Mouse (Mus musculus) splenic B cell, adult 2 months (primary cell): ENCODE measurements at regions not wholly inside any gene's neighbourhood (a gene's known extent, or its start where the extent isn't known, plus 50 kb on each side); places are given as distances from the start of the nearest gene placed in this dataset.

Experiments
- DNase-seq: peaks from one replicate; pipeline ENCODE4 v3.0.0-alpha.2; 2011; ENCODE audit warnings: low read depth, low spot score
- H3K27me3 ChIP-seq: 2 replicates; pipeline ENCODE4 v1.6.1; 2012; ENCODE audit warnings: mild to moderate bottlenecking, low read length, moderate library complexity, mixed read lengths; ENCODE audit not compliant: control insufficient read depth, poor library complexity, insufficient read depth, severe bottlenecking
- H3K36me3 ChIP-seq: 2 replicates; pipeline ENCODE4 v1.6.1; 2012; ENCODE audit warnings: mild to moderate bottlenecking, low read length, moderate library complexity, mixed read lengths; ENCODE audit not compliant: control insufficient read depth, poor library complexity, insufficient read depth, severe bottlenecking

DNA sequence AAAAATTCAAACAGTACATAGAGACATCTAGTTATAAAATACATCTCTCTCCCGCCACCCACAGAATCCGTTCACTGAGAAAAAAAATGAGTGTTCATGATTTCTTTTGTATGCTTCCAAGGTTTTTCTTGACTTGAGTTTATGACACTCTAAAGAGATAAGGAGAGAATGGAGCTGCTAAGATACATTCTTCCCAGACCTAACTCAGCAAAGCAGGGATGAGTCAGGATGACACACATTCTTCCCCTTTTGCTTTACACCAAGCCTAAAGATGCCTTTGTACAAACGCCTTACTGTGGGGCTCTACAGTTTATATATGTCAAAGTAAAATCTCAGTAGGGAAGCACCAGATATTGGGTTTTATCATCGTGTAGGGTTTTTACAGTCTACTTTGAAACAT is 133.1 kb upstream of the Slc44a1 start:
- no peaks in the 10 kb centered on the region for H3K27me3 ChIP-seq
- DNase-seq: no peak
- H3K36me3 ChIP-seq: no peaks in the 10 kb centered on the region

DNA sequence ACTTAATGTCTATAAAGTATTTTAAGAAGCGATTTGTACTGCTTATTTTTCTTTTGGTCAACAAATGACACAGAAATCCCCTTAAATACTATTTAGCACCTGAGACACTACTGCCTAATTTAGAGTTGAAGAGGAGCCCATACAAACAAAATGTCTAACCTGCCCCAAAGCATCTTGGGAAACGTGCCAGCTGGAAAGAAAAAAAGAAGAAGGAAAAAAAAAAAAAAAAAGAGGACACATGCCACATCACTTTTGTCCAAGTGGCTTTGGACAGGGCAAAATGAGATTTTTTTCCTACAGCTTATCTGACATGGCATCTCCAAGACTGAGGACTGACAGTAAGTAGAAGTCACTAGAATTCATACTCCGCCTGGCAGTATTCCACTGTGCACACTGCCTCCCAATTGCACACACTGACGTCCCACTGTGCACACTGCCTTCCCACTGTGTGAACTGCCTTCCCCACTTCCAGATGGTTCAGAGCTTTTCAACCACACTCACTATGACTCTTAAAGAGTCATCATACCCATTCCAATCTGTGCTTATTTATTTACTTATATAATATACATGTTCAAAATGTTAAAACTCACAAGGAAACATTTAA is 135.3 kb upstream of the Slc44a1 start:
- Histone ChIP-seq H3K27me3 (no peaks in the 10 kb centered on the region), H3K36me3 (no peaks in the 10 kb centered on the region)
- DNase-seq: no peak

DNA sequence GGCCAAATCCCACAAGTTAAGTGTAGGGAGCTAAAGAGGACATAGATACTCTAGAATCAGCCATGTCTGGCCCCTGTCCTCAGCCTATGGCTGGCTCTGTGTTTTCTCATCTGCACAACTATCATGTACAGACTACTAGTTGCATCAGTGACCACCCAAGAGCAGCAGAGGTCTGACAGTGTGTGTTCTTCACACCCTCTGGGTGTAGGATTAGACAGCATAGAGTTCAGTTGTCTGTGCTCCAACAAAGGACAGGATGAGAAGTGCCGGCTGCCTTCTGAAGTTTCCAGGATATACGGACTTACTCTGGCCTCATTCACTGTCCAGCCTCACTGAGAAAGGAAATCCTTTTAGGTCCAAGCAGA is 135.9 kb upstream of the Slc44a1 start:
- no peaks in the 10 kb centered on the region for H3K27me3 ChIP-seq
- H3K36me3 ChIP-seq: no peaks in the 10 kb centered on the region
- DNase-seq: no peak

DNA sequence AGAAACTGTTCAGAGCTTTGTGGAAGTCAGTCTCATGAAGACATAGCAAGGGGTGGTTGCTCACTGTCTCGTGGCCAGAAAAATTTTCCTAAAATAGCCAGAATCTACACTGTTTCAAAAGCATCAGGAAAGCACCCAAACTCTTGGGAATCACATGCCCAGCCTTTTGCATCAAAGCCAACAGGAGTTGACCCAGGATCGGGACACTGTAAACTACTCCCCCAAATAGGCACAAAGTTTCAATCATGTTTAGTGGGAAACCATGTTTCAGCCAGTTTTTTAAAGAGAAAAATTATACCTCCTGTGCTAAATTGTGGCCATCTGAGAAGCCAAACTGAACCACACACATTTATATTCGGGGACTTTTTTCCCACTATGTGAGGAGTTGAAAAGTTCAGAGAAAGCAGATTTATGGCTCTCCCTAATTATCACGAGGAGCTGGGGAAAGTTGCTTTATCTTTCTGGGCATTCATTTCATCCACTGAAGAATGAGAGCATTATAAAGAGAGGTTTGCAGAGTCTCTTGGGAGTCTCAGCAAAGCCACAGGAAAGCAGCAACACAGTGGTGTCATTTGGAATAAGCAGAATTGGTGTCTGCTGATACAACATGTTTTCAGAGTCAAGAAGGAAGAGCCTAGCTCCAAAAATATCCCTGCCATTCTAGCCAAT is 136.5 kb upstream of the Slc44a1 start:
- no peaks in the 10 kb centered on the region for H3K27me3 ChIP-seq
- no peak for DNase-seq
- H3K36me3 ChIP-seq: no peaks in the 10 kb centered on the region

DNA sequence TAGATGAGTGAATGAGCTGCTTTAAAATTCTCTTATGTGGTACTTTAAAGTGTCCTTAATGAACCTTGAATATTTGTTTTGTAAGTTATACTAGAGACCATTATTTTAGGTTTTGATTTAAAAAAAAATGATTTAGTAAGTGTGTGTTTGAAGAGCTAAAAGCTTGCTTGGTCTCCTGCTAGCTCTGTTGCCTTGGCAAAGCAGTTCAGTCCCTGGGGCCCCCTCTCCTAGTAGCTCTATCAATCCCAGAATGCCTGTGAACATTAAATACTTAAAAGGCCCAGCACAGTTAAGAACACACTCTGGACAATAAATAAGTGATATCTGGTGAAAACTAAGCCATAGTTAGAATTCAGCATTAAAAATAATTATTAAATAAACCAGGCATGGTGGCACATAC is 138.3 kb upstream of the Abca1 start:
- Histone ChIP-seq H3K36me3 (no peaks in the 10 kb centered on the region), H3K27me3 (no peaks in the 10 kb centered on the region)
- no peak for DNase-seq

DNA sequence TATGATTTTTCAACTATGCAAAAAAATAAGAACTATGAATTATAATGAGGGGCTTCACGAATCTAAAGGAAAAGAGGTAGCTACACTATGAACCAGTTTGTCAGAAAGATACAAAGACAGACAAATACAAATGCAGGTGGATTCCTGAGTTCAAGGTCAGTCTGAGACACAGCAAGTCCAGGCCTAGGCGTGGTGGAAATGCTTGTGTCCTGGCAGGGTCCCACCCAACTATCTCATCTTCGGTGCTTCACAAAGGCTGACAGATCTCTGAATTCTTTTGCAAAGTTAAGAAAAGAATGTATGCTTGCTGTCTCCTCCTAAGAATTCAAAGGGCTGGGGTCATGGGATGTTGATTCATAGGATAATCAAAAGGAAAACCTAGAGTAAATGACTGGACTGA is 132.9 kb upstream of the Abca1 start:
- no peaks in the 10 kb centered on the region for H3K27me3 ChIP-seq
- DNase-seq: no peak
- H3K36me3 ChIP-seq: no peaks in the 10 kb centered on the region

DNA sequence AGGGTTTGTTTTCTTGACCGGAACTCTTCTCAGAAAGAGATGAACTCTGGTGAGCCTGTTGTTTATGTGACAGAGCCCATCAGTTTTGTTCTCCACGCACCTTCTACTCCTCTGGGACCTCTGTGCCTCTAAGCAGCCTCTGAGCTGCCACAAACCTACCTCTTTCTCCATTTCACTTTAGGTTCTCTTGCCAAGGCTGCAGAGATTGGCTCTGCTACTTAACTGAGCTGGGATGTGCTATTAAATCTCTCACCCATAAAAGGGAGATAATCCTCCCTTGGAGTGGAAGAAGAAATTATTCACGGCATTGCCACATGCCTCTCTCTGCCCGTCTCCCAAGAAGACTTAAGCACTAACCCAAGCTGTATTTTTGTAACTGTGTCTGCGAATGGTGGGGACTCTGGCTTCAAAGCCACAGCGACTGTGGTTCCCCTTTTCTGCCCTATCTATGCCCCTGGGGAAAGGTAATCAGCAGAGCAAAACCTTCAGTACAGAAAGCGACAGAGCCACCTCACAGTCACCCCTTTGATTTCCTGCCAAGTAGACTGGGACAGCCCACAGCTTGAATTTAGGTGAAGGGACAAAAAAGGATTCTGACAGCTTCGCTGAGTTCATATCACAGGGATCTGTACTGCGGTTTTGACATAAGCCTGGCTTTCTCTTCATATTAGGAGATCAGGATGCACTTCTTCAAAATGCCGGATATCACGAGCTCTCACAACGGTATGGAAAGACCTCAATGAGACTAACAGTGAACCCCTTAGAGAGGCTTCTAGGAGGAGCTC is 118.2 kb upstream of the Abca1 start:
- no peaks in the 10 kb centered on the region for H3K27me3 ChIP-seq
- peaks cover 2% of the 10 kb centered on the region; the same call in 1 of the 2 replicates for H3K36me3 ChIP-seq
- DNase-seq: peak; percentile 92

DNA sequence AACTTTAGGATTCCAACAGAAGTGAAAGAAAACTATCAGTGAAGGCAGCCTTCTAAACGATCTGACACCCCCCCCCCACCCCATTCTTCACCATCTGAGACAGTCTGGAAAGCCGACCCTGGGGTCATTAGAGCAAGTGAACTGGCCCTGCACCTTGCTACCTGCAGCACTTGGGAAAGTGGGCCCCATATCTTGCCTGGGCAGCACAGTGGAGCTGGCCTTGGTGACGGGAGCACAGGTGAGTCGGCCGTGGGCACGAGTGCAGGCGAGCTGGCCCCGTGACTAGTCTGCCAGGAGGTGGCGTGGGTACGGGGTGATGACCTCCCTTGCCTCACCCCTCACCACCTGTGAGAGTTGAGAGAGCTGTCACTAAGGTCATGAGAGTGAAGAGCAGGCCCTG is 110.7 kb upstream of the Abca1 start:
- no peaks in the 10 kb centered on the region for H3K36me3 ChIP-seq
- no peak for DNase-seq
- no peaks in the 10 kb centered on the region for H3K27me3 ChIP-seq

DNA sequence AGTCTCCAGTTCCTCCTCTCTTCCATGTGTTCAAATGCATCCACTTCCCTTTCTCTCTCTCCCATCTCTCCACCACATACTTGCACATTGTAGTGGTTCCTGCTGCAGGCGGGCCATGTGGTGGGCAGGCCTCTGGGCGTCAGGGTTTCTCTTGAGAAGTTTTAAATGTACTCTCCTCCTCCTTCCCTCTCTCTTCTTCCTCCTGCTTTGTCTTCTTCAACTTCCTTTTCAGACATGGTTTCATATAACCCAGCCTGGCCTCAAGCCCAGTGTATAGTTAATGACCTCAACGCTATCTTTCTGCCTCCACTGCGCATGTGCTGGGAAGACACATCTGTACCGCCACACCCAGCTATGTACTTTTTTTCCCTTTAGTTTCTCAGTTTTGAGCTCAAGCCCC is 110.3 kb upstream of the Abca1 start:
- no peaks in the 10 kb centered on the region for H3K36me3 ChIP-seq

DNA sequence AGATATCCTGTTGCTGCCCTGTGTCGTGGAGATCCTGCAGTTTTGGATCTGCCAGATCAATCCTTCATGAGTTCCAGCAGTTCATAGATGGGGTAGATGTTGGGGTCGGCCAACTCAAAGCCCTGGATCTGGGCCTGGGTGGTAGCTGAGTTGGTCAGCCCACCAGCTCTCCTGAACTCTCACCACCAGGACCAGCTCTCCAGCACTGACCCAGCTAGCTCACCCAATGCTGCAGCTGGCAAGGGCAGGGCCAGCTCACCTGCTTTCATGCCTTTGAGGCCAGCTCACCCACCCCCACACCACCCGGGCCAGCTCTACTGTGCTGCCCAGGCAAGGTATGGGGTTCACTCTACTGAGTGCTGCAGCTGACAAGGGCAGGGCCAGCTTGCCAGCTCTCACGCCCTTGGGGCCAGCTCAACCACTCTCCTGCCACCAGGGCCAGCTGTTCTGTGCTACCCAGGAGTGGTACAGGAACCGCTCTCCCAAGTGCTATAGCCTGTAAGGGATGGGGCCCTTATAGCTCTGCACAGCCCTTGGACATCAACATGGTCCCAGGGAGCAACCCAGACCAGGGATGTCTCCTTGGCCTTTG is 109.7 kb upstream of the Abca1 start:
- no peaks in the 10 kb centered on the region for H3K36me3 ChIP-seq
- no peak for DNase-seq

More for the DNA sequence above, 110.3 kb upstream of the Abca1 start:
- peak; percentile 38 for DNase-seq
- H3K27me3 ChIP-seq: no peaks in the 10 kb centered on the region

DNA sequence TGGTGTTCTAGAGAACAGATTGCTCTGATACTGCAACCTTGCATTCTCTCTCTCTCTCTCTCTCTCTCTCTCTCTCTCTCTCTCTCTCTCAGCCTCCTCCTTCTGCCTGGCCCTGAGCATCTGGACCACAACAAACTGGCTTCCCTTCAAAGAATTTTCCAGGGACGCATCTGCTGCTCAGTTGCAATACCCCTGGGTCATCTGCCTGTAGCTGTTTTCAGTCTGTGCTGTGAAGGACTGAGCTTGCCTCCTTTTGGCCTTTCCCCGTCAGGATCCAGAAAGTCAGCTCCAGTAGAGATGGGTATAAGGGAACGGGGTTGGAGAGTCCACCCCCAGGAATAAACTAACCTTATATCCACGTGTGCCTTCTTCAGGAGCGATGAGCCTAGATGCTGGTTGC is 105.2 kb upstream of the Abca1 start:
- H3K27me3 ChIP-seq: no peaks in the 10 kb centered on the region
- H3K36me3 ChIP-seq: no peaks in the 10 kb centered on the region
- DNase-seq: no peak

More for the DNA sequence above, 109.7 kb upstream of the Abca1 start:
- H3K27me3 ChIP-seq: no peaks in the 10 kb centered on the region

DNA sequence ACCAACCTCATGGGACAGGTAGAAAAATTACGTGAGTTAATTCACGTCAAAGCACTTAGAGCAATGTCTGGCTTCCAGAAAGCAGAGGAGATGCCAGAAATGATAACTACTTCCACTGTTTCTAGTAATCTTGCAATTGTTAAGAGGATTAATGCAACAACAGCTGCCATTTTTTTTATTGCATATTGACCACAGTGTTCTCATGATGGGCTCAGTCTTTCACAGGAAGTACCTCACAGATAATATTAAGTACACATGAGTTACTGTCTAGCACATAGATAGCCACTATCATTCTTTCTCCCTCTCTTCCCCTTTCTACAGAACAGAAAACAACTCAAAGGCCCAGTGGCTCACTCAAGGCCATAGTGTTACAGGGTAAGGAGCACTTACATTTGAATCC is 104.8 kb upstream of the Abca1 start:
- no peaks in the 10 kb centered on the region for H3K36me3 ChIP-seq
- no peak for DNase-seq

DNA sequence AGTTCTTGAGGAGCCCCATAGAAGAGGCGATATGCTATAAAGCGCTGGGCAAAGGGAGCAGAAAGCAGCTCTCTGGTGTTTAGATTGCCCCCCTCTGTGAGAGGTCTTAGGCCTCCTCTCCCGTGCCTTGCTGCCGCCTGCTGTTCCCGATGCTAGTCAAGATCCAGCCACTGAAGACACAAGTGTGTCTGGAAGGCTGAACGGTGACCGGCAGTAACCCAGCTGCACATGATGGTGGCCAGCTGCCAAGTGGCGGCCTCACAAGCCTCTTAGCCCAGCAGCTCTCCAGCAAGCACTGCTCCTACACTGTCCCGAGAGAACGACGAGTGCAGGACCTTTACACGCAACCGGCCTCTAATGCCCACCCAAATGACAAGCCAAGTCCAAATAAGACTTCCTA is 104.1 kb upstream of the Abca1 start:
- Histone ChIP-seq H3K27me3 (no peaks in the 10 kb centered on the region), H3K36me3 (no peaks in the 10 kb centered on the region)
- DNase-seq: no peak

More for the DNA sequence above, 104.8 kb upstream of the Abca1 start:
- no peaks in the 10 kb centered on the region for H3K27me3 ChIP-seq

DNA sequence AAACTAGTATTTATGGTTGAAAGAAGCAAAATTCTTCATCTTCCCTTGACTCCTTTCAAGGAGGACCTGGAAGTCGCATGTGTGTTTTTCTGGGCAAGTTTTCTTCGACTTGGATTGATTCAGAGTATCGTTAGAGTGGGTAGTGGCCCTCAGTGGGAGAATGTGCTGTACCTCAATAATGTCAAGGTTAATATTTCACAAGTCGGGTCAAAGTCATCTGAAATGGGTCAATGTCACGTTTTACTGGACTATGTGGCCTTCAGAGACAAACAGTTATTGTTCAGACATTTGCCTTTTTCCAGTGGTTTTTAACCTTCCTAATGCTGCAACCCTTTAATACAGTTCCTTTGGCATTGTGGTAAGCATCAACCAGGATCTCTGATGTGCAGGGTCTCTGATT is 102.8 kb upstream of the Abca1 start:
- DNase-seq: no peak
- no peaks in the 10 kb centered on the region for H3K27me3 ChIP-seq
- no peaks in the 10 kb centered on the region for H3K36me3 ChIP-seq

DNA sequence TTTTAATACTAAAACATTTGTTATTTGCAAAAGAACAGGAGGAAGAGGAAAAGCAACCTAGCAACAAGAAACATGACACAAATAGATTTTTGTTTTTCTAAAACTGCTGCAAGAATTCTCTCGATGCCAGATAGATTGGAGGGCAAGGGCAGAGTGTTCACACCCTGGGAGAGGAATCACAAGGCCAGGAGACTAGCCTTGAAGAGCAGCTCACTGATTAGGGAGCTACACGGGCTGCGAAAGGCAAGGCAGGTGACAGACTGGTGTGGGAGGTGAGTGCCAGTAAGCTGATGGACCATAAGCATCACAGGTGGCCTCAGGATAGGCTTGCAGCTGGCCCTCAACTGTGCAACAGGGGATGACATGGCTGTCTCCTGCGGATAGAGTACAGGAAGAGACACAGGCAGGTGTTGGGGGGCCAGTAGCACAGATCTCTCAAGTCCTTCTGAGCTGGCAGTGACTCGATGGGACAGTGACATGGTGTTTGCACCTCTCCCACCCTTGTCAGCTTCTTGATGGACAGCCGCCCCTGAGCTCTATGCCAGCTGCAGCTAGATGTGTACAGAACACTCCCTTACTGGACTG is 102.0 kb upstream of the Abca1 start:
- no peak for DNase-seq
- no peaks in the 10 kb centered on the region for H3K27me3 ChIP-seq
- no peaks in the 10 kb centered on the region for H3K36me3 ChIP-seq
